Mouse (Mus musculus) forebrain, embryonic 14.5 days (tissue): Measurements from ENCODE around the gene Tshz3. TPM values are rescaled to one million over a fixed set of nuclear protein-coding genes. Genes with fewer than 3 reads are reported as not detected.

ENCODE experiments used
- ATAC-seq: fragments of 200-750 bp; cut with Nextera tagmentation; 2 replicates; pipeline ENCODE4 v1.8.0; 2017; ENCODE audit warnings: mild to moderate bottlenecking, moderate library complexity
- DNase-seq: peaks from one replicate; pipeline ENCODE4 v3.0.0-alpha.2; 2015; ENCODE audit warnings: low spot score
- H3K27ac ChIP-seq: fragments of 300-500 bp; sonication (generic); 2 replicates; pipeline ENCODE4 v1.5.1; 2014; ENCODE audit warnings: low read depth, mild to moderate bottlenecking, control low read depth, low read length, moderate library complexity
- H3K27me3 ChIP-seq: fragments of 300-500 bp; sonication (generic); replicated peaks from 2 replicates; pipeline ENCODE4 v1.6.1; 2014; ENCODE audit warnings: low read length, control low read depth, mixed read lengths; ENCODE audit not compliant: control insufficient read depth, insufficient read depth
- H3K36me3 ChIP-seq: fragments of 300-500 bp; sonication (generic); 2 replicates; pipeline ENCODE4 v1.6.1; 2014; ENCODE audit warnings: low read length, control low read depth; ENCODE audit not compliant: control insufficient read depth, insufficient read depth
- H3K4me1 ChIP-seq: fragments of 300-500 bp; sonication (generic); 2 replicates; pipeline ENCODE4 v1.6.1; 2014; ENCODE audit warnings: antibody characterized with exemption, low read length, control low read depth; ENCODE audit not compliant: control insufficient read depth, insufficient read depth
- H3K4me2 ChIP-seq: fragments of 300-500 bp; sonication (generic); 2 replicates; pipeline ENCODE4 v1.6.1; 2014; ENCODE audit warnings: mild to moderate bottlenecking, control low read depth, low read length
- H3K4me3 ChIP-seq: fragments of 300-500 bp; sonication (generic); 2 replicates; pipeline ENCODE4 v1.5.1; 2014; ENCODE audit warnings: low read depth, low read length, control low read depth
- H3K9ac ChIP-seq: fragments of 300-500 bp; sonication (generic); 2 replicates; pipeline ENCODE4 v1.6.1; 2014; ENCODE audit warnings: mild to moderate bottlenecking, low read length, control low read depth, moderate library complexity
- H3K9me3 ChIP-seq: fragments of 300-500 bp; sonication (generic); replicated peaks from 2 replicates; pipeline ENCODE4 v1.6.1; 2016; ENCODE audit warnings: low read length, control low read depth, mixed read lengths; ENCODE audit not compliant: control insufficient read depth
- WGBS: fragments of 180-500 bp; shearing (Covaris S2); extraction: QIAGEN DNeasy Blood & Tissue Kit; methylation state at CpG from one replicate; pipeline ENCODE4 v1.1.7; 2014; 5-methylcytosine and 5-hydroxymethylcytosine counted together
- polyA plus RNA-seq: library from polyadenylated mRNA; unstranded; fragments of >200 nt; fragmentation: Nextera tagmentation; extraction: Ambion mirVana; gene quantifications from 2 replicates; pipeline ENCODE4 v1.2.1, GENCODE M21; 2014

Tshz3 gene
- polyA plus RNA-seq, 1 experiment from 2014 or later = 10.3 TPM

DNA sequence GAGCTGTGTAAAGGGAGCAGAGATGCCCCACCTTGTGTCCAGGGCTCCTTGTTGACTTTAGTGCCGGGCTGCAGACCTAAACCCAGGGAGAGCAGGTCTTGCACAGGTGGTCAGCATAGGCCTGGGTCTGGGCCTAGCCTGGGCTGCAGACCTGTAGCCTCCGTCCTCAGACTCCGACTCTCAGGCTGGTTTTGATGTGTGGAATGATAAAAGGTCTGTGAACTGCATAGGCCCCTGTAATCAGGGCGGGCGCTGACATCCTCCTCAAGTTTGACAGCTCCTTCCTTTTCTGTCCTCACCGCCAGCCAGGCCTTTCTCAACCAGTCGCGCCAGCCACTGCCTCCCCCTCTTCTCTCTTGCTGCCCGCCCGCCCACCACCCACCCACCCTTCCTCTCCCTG is 8.7 kb downstream of the Tshz3 start:
- Histone ChIP-seq H3K4me3 (no peak overlapping the region), H3K27me3 (no peaks in the 10 kb centered on the region), H3K4me1 (peaks cover 40% of the 10 kb centered on the region), H3K9me3 (no peaks in the 10 kb centered on the region), H3K9ac (no peak overlapping the region), H3K27ac (peak overlapping the region; percentile 76), H3K36me3 (no peaks in the 10 kb centered on the region), H3K4me2 (0 out of 2 replicates have a peak overlapping the region, but pooled peaks have one; percentile 44)
- 6% methylated on average over 8 of the region's 10 CpGs for WGBS
- ATAC-seq (peak; percentile 18), DNase-seq (no peak)

DNA sequence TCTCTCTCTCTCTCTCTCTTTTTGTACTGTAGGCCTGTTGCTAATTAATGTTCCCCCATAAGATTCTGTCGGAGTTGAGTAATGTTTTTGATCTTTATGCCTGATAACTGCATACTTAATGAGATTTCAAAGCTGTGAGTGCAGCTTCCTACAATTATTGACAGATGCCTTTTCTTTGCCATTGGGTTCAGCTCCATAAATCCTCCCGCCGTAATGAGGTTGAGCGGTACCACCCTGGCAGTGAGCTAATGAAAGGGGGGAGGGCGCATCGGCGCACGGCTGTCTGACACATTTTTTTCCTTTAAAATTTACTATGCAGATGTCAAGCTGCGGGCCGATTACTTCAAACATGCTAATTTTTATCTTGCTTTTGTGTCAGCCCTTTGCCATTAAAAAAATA is 9.3 kb downstream of the Tshz3 start:
- peaks cover 40% of the 10 kb centered on the region for H3K4me1 ChIP-seq
- DNase-seq (peak; percentile 86), ATAC-seq (peak; percentile 80)
- H3K36me3 ChIP-seq = no peaks in the 10 kb centered on the region
- H3K4me2 ChIP-seq = peak overlapping the region; percentile 44
- H3K4me3 ChIP-seq = no peak overlapping the region
- H3K9me3 ChIP-seq = no peaks in the 10 kb centered on the region
- H3K27me3 ChIP-seq = no peaks in the 10 kb centered on the region
- WGBS = 4% methylated on average over 10 of the region's 10 CpGs
- peak overlapping the region; percentile 76; the same call in 1 of the 2 replicates for H3K27ac ChIP-seq
- H3K9ac ChIP-seq = no peak overlapping the region

DNA sequence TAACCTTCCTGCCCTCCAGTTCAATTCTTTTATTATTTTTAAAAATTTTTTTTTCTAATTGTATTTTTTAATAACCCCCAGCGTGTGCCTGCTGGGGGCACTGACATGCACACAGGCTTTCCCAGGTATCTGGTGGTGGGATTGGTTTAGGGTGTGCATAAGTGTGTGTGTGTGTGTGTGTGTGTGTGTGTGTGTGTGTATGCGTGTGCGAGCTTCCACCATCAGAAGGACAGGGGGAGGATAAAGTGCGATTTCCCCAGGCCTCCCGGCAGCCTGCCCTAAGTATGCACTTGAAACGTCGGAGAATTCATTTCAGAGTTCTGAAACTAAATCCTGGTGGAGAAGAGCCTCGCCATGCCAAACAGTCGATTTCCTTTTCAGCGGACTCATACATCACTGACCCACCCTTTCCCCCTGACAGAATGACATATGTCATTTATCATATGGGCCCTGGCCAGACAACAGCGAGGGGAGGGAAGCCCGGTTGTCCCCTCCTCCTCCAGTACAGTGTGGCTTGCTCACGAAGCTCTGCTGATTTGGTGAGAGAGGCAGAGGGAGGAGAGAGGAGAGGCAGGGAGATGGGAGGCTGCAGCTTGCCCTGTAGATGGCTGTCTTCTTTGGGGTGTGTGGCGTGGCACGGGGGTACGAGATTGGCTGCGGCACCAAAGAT is 9.9 kb downstream of the Tshz3 start:
- WGBS = 31% methylated on average over 17 of the region's 17 CpGs
- peak; percentile 45; the same call in 1 of the 2 replicates for ATAC-seq
- Histone ChIP-seq H3K4me2 (peak overlapping the region; percentile 44), H3K36me3 (no peaks in the 10 kb centered on the region), H3K27ac (peak overlapping the region; percentile 22), H3K9me3 (no peaks in the 10 kb centered on the region), H3K27me3 (no peaks in the 10 kb centered on the region), H3K4me3 (peak overlapping the region; percentile 1; the same call in 1 of the 2 replicates), H3K9ac (0 out of 2 replicates have a peak overlapping the region, but pooled peaks have one; percentile 1), H3K4me1 (peaks cover 40% of the 10 kb centered on the region)
- DNase-seq = no peak

DNA sequence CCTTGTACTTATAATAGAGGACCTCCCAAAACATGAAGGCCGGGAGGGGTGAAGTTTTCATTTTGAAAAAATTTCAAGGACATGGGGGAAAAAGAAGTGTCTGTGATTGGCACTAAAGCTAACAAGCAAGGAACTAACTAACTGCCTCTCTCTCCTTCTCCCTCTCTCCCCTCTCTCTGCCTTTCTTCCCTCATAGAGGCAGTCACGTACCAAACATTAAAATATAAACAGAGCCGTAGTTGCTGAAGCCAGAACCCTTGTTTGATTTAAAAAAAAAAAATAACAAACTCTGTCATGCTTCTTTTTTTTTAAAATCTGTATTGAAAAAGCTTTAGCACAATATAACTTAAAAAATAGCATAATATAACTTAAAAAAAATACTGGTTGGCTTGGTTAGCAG is 10.9 kb downstream of the Tshz3 start:
- no peaks in the 10 kb centered on the region for H3K27me3 ChIP-seq
- DNase-seq (no peak), ATAC-seq (no peak)
- H3K9ac ChIP-seq = no peak overlapping the region
- peaks cover 40% of the 10 kb centered on the region for H3K4me1 ChIP-seq
- no peak overlapping the region for H3K4me2 ChIP-seq
- H3K9me3 ChIP-seq = no peaks in the 10 kb centered on the region
- no peak overlapping the region for H3K4me3 ChIP-seq
- no peak overlapping the region for H3K27ac ChIP-seq
- no peaks in the 10 kb centered on the region for H3K36me3 ChIP-seq
- 40% methylated on average over 3 of the region's 3 CpGs for WGBS

DNA sequence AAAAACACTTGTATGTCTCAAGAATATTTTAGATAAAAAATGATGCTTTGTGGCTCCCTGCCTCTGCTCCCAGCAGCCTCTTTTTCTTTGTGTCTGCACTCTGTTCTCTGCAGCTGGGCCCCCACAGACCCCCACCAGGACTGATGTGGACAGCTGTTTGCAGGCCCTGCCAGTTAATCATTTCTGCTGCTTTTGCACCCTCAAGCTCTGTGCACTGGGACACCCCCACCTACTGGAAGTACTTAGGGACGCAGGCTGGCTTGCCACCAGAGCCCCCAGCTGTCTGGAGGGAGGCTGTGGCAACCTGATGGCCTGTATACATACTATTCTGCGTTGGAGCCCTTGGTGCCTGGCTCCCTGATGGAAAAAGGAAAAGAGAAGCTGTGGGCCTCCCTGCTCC is 11.3 kb downstream of the Tshz3 start:
- H3K27ac ChIP-seq = no peak overlapping the region
- H3K4me2 ChIP-seq = no peak overlapping the region
- WGBS = 5% methylated on average over 2 of the region's 2 CpGs
- H3K4me1 ChIP-seq = peaks cover 40% of the 10 kb centered on the region
- H3K27me3 ChIP-seq = no peaks in the 10 kb centered on the region
- no peak overlapping the region for H3K9ac ChIP-seq
- no peak overlapping the region for H3K4me3 ChIP-seq
- DNase-seq (peak; percentile 75), ATAC-seq (peak; percentile 54)
- H3K9me3 ChIP-seq = no peaks in the 10 kb centered on the region
- no peaks in the 10 kb centered on the region for H3K36me3 ChIP-seq

DNA sequence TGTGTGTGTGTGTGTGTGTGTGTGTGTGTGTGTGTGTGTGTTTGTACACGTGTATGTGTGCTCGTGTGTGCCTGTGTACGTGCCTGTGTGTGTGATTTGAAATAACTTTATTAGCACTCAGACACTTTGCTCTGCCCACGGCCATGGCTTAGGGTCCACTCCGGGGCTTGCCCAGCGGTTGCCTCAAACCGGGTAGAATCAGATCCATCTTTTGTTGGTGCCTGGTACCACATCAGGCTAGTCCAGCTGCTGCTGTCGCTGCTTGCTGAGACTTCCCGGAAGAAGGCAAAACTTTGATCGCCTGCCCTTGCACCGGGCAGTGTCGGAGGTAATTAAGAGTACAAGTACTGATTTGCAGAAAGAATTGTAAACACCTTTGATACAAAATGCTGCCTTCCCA is 12.1 kb downstream of the Tshz3 start:
- H3K9ac ChIP-seq = no peak overlapping the region
- no peaks in the 10 kb centered on the region for H3K9me3 ChIP-seq
- ATAC-seq (no peak), DNase-seq (no peak)
- H3K4me2 ChIP-seq = no peak overlapping the region
- no peak overlapping the region for H3K4me3 ChIP-seq
- H3K27me3 ChIP-seq = no peaks in the 10 kb centered on the region
- H3K4me1 ChIP-seq = peaks cover 40% of the 10 kb centered on the region
- 32% methylated on average over 12 of the region's 12 CpGs for WGBS
- no peak overlapping the region for H3K27ac ChIP-seq
- H3K36me3 ChIP-seq = no peaks in the 10 kb centered on the region

DNA sequence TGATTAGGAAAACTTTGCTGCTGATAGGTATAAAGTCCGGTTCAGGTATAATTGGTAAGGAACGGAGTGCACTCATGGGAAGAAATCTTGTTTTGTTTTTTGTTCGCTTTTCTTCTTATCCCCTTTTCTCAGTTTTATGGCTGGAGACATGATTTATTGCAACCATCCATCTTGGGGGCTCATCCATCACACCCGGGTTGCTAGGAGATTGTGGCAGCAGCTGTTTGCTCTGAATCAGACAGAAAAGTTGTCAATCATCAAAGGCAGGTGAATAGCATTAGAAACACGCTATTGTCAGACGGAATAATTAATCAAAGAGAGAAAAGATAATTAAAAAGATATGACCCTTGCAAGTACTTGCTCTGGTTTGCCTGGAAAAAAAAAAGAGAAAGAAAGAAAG is 12.5 kb downstream of the Tshz3 start:
- DNase-seq (no peak), ATAC-seq (no peak)
- Histone ChIP-seq H3K9me3 (no peaks in the 10 kb centered on the region), H3K36me3 (no peaks in the 10 kb centered on the region), H3K27me3 (no peaks in the 10 kb centered on the region), H3K4me1 (peaks cover 40% of the 10 kb centered on the region), H3K4me2 (no peak overlapping the region), H3K4me3 (no peak overlapping the region), H3K9ac (no peak overlapping the region), H3K27ac (no peak overlapping the region)
- 28% methylated on average over 6 of the region's 6 CpGs for WGBS

DNA sequence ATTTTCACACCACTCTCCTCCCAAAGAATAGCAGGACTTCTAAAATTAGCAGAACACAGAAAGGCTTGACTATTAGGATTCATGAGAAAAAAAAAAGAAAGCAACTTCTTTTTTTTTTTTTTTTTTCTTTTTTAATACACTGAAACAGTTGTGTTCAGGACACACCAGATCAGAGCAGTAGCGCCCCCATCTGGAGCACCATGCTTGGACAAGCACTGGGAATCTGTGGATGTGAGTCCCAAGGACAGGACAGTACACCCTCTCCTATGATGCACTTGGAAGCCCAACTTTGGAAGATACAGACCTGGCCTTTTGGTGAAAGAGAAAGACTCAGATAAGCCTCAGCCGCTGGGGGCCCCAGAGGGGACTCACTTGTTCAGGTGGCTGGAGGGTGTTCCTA is 13.8 kb downstream of the Tshz3 start:
- Histone ChIP-seq H3K4me1 (peaks cover 29% of the 10 kb centered on the region), H3K36me3 (no peaks in the 10 kb centered on the region), H3K9me3 (no peaks in the 10 kb centered on the region), H3K4me3 (no peak overlapping the region), H3K9ac (no peak overlapping the region), H3K4me2 (no peak overlapping the region), H3K27ac (no peak overlapping the region), H3K27me3 (no peaks in the 10 kb centered on the region)
- ATAC-seq = no peak
- WGBS = 58% methylated on average over 2 of the region's 2 CpGs
- no peak for DNase-seq

DNA sequence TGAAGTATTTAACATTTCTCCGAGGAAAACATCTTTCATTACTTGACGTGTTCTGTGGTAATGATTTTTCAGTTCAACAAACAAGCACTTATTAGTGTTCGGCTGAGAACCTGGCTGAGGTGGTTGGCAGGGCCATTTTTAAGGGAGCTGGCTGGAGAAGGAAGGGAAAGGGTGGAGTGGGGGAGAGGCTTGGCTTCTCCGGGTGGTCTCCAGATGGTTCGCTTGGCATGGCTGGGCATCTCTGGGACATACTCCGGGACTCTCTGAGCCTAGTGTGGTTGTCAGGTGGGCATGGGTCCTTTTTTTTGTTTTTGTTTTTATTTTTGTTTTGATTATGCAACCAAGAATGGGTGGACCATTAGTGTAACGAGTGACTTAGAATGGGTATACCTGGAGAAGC is 16.4 kb downstream of the Tshz3 start:
- DNase-seq (no peak), ATAC-seq (no peak)
- H3K4me1 ChIP-seq = peaks cover 11% of the 10 kb centered on the region
- no peaks in the 10 kb centered on the region for H3K9me3 ChIP-seq
- no peaks in the 10 kb centered on the region for H3K27me3 ChIP-seq
- H3K27ac ChIP-seq = no peak overlapping the region
- no peak overlapping the region for H3K4me2 ChIP-seq
- no peaks in the 10 kb centered on the region for H3K36me3 ChIP-seq
- no peak overlapping the region for H3K4me3 ChIP-seq
- 58% methylated on average over 7 of the region's 7 CpGs for WGBS
- H3K9ac ChIP-seq = no peak overlapping the region
